Mouse (Mus musculus) ES-E14 (cell line): ENCODE measurements at regions not wholly inside any gene's neighbourhood (a gene's known extent, or its start where the extent isn't known, plus 50 kb on each side); places are given as distances from the start of the nearest gene placed in this dataset.

Experiments
- DNase-seq: peaks from one replicate; pipeline ENCODE4 v3.0.0-alpha.2; 2013; ENCODE audit warnings: low read depth, low spot score
- H3K27ac ChIP-seq: 2 replicates; pipeline ENCODE4 v1.5.1; 2012; ENCODE audit warnings: low read depth, mild to moderate bottlenecking, low read length, moderate library complexity, mixed read lengths; ENCODE audit not compliant: poor library complexity, insufficient read depth, severe bottlenecking
- H3K36me3 ChIP-seq: 2 replicates; pipeline ENCODE4 v1.6.1; 2012; ENCODE audit warnings: mild to moderate bottlenecking, low read length, moderate library complexity, mixed read lengths; ENCODE audit not compliant: control insufficient read depth, poor library complexity, insufficient read depth, severe bottlenecking
- H3K4me1 ChIP-seq, 2 experiments: fragments of 150-350 bp in 1 of 2; sonication (generic) in 1 of 2; 2 replicates each; pipeline ENCODE4 v1.6.1; 2012; ENCODE audit warnings: low read length in 2 of 2, mild to moderate bottlenecking in 1 of 2, mixed read lengths in 1 of 2; ENCODE audit not compliant: control insufficient read depth in 2 of 2, insufficient read depth in 2 of 2, poor library complexity in 1 of 2
- H3K4me3 ChIP-seq, 2 experiments: fragments of 150-350 bp in 1 of 2; sonication (generic) in 1 of 2; 2 replicates each; pipeline ENCODE4 v1.5.1; 2012; ENCODE audit warnings: low read length in 2 of 2, low read depth in 1 of 2, mild to moderate bottlenecking in 1 of 2, mixed read lengths in 1 of 2; ENCODE audit not compliant: insufficient read depth in 1 of 2, poor library complexity in 1 of 2, severe bottlenecking in 1 of 2
- H3K9ac ChIP-seq: 2 replicates; pipeline ENCODE4 v1.6.1; 2012; ENCODE audit warnings: low read depth, mild to moderate bottlenecking, low read length, mixed read lengths; ENCODE audit not compliant: poor library complexity, insufficient read depth, severe bottlenecking
- H3K9me3 ChIP-seq: fragments of 150-350 bp; sonication (generic); 2 replicates; pipeline ENCODE4 v1.6.1; 2012; ENCODE audit warnings: low read depth, mild to moderate bottlenecking, low read length; ENCODE audit not compliant: control insufficient read depth, insufficient read depth
- CHD2 ChIP-seq: IDR thresholded peaks from 2 replicates; pipeline ENCODE4 v1.6.1; 2014; ENCODE audit warnings: mild to moderate bottlenecking, low read depth, low read length, inconsistent platforms
- HCFC1 ChIP-seq: IDR thresholded peaks from 2 replicates; pipeline ENCODE4 v1.6.1; 2012; ENCODE audit warnings: low read length, inconsistent platforms, borderline replicate concordance; ENCODE audit not compliant: insufficient read depth
- MAFK ChIP-seq: IDR thresholded peaks from 2 replicates; pipeline ENCODE4 v1.6.1; 2014; ENCODE audit warnings: mild to moderate bottlenecking, low read depth, low read length, inconsistent platforms; ENCODE audit not compliant: insufficient read depth
- ZC3H11A ChIP-seq: IDR thresholded peaks from 2 replicates; pipeline ENCODE4 v1.6.1; 2012; ENCODE audit warnings: low read depth, mild to moderate bottlenecking, inconsistent platforms, low read length, borderline replicate concordance
- ZNF384 ChIP-seq: IDR thresholded peaks from 2 replicates; pipeline ENCODE4 v1.6.1; 2012; ENCODE audit warnings: low read depth, low read length, inconsistent platforms
- in situ Hi-C, 2 experiments: fragments of 600-800 bp; cut with MboI; formaldehyde crosslinking; loops; one replicate each; pipeline ENCODE4 v1.15.1; 2025; ENCODE audit warnings: low sequenced_read_pairs in 2 of 2, inconsistent platforms in 1 of 2; ENCODE audit not compliant: unreplicated experiment in 2 of 2

DNA sequence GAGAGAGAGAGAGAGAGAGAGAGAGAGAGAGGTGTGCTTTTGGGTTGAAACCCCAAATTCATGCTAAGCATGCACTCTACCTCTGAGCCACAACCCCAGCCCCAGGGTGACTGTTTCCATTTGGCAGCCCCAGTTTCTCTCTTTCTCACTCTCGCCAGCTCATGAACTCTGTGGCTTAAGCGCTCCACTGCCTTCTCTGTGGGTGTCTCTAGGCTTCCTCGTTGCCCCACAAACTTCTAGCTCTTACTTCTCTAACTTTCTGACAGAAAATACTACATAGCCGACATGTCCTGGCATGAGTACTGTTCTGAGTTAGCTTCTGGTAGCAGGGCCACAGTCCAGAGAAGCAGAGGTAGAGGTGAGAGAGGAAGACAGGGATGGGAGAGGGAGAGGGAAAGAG, 110.8 kb upstream of the Marcks start:
- no peak for DNase-seq
- Histone ChIP-seq H3K36me3 (no peaks in the 10 kb centered on the region), H3K4me1 (no peaks in the 10 kb centered on the region; a peak in 2 of 4 replicates), H3K9ac (no peak overlapping the region), H3K27ac (no peak overlapping the region), H3K9me3 (no peaks in the 10 kb centered on the region), H3K4me3 (no peak overlapping the region)
- in situ Hi-C loops = no loop called here
- no peak for TF ChIP-seq MAFK
- TF ChIP-seq ZNF384 = no peak
- TF ChIP-seq ZC3H11A = no peak
- TF ChIP-seq HCFC1 = no peak
- no peak for TF ChIP-seq CHD2

DNA sequence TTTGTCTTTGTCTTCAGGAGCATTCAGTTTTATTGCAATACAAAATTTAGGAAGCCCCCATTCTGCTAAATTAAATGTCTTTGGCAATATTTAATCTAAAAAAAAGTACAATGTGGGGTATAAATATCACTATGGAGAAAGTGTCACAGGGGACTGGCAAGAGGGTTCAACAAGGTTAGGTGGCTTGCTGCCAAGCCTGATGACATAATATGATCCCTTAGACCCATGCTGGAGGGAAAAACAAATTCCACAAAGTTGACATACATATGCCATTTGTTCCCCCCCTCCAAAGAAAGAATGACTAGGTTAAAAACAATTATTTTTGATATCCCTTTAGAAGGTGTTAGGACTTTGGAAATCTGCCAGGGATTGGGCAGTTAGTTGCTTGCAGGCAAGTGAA, 108.4 kb upstream of the Marcks start:
- no peaks in the 10 kb centered on the region for H3K36me3 ChIP-seq
- no peak for DNase-seq
- no peak overlapping the region for H3K27ac ChIP-seq
- no peak for TF ChIP-seq HCFC1
- no peak for TF ChIP-seq CHD2
- TF ChIP-seq ZC3H11A = no peak
- no peak for TF ChIP-seq ZNF384
- no peak for TF ChIP-seq MAFK
- H3K4me3 ChIP-seq = no peak overlapping the region
- in situ Hi-C loops = no loop called here
- no peak overlapping the region for H3K9ac ChIP-seq
- peaks cover 2% of the 10 kb centered on the region in 2 experiments; a peak in 1 of 4 replicates for H3K4me1 ChIP-seq
- no peaks in the 10 kb centered on the region for H3K9me3 ChIP-seq

DNA sequence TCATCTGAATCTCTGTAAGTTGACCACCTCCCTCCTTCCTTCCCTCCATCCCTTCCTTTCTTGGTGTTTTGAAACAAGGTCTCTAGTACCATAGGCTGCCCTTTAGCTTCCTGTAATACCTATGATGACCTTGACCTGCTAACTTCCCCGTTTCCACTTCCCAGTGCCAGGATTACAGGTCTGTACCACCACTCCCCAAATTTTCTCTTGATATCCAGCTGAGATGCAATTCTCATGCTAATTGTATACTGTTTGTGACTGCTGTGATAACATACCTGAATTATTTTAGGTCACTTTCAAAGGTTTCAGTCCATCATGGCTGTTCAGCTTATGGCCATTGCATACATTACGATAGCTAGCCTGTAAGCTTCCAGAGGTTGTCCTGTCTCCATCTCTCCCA, 104.4 kb upstream of the Marcks start:
- in situ Hi-C loops = no loop called here

DNA sequence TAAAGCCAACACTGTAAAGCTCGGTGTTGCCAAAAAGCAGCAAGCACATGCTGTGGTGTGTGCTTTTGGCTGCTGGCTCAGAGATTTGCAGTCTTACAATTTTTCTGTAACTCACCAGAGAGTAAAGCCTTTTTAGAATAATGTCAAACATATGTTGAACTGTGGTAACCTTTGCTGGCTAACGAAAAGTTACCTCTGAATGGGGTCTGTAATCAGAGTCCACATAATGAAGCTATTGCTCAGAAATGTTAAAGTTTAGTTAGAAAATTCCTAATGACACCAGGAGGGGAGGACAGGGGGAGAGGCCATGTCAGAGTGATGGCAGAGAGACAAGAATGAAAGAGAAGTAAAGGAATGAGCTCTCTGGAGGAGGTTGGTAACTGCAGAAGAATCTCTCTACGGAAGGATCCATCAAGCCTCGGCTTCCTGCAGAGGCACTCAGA, 103.1 kb upstream of the Marcks start:
- Histone ChIP-seq H3K36me3 (no peaks in the 10 kb centered on the region), H3K4me1 (0 out of 4 replicates have a peak, but pooled peaks cover 2% of the 10 kb centered on the region in 2 experiments), H3K27ac (no peak overlapping the region), H3K9me3 (no peaks in the 10 kb centered on the region), H3K9ac (no peak overlapping the region), H3K4me3 (no peak overlapping the region)
- no peak for TF ChIP-seq ZC3H11A
- no peak for TF ChIP-seq HCFC1
- TF ChIP-seq ZNF384 = no peak
- TF ChIP-seq MAFK = no peak
- TF ChIP-seq CHD2 = no peak
- in situ Hi-C loops = no loop called here
- DNase-seq = no peak

More for the DNA sequence above, 104.4 kb upstream of the Marcks start:
- Histone ChIP-seq H3K36me3 (no peaks in the 10 kb centered on the region), H3K9ac (no peak overlapping the region), H3K27ac (no peak overlapping the region), H3K4me3 (no peak overlapping the region), H3K4me1 (0 out of 4 replicates have a peak, but pooled peaks cover 2% of the 10 kb centered on the region in 2 experiments), H3K9me3 (no peaks in the 10 kb centered on the region)
- TF ChIP-seq ZNF384 (no peak), HCFC1 (no peak), CHD2 (no peak), MAFK (no peak)
- no peak for DNase-seq

DNA sequence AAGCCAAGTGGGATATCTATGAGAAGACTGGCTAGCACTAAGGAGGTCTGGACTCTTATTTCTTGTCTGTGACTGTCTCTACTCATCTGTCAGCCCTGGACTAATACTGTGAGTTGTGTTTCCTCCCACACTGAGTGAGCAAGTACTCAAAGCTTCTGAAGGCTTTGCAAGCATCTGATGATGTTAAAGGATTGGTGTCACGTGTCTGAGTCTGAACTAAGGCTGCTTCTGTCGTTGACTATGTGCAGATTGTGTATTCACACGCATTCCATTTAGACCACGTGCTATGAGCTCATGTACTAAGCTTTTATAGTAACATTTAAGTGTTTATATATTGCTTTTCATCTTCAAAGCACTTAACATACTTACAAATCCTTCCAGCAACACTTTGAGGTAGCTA, 101.9 kb upstream of the Marcks start:
- DNase-seq = no peak
- TF ChIP-seq CHD2 (no peak), MAFK (no peak), ZC3H11A (no peak), ZNF384 (no peak), HCFC1 (no peak)
- Histone ChIP-seq H3K4me1 (0 out of 4 replicates have a peak, but pooled peaks cover 2% of the 10 kb centered on the region in 2 experiments), H3K9me3 (no peaks in the 10 kb centered on the region), H3K9ac (no peak overlapping the region), H3K36me3 (no peaks in the 10 kb centered on the region), H3K27ac (no peak overlapping the region), H3K4me3 (no peak overlapping the region)
- in situ Hi-C loops = no loop called here
